Mouse (Mus musculus) liver, embryonic 13.5 days (tissue): ENCODE data around the gene Vmn2r53. TPM values are rescaled to one million over a fixed set of nuclear protein-coding genes. Genes with fewer than 3 reads are reported as not detected.
"Not testable (repeated sequence)": the region's sequence is repeated elsewhere in the genome, so short reads cannot be mapped to it uniquely, and the experiment has no call there.

Experiments
- ATAC-seq: fragments of 200-750 bp; cut with Nextera tagmentation; 2 replicates; pipeline ENCODE4 v1.8.0; 2017; ENCODE audit warnings: low read depth, mild to moderate bottlenecking, moderate number of reproducible peaks, moderate library complexity
- DNase-seq: peaks from one replicate; pipeline ENCODE4 v3.0.0; 2022
- H3K27ac ChIP-seq: fragments of 300-500 bp; sonication (generic); 2 replicates; pipeline ENCODE4 v1.5.1; 2015; ENCODE audit warnings: moderate library complexity, mild to moderate bottlenecking, inconsistent platforms
- H3K27me3 ChIP-seq: fragments of 300-500 bp; sonication (generic); 2 replicates; pipeline ENCODE4 v1.6.1; 2015; ENCODE audit warnings: mild to moderate bottlenecking, inconsistent platforms
- H3K36me3 ChIP-seq: fragments of 300-500 bp; sonication (generic); 2 replicates; pipeline ENCODE4 v1.6.1; 2015; ENCODE audit warnings: mild to moderate bottlenecking, inconsistent platforms
- H3K4me1 ChIP-seq: fragments of 300-500 bp; sonication (generic); replicated peaks from 2 replicates; pipeline ENCODE4 v1.6.1; 2015; ENCODE audit warnings: inconsistent platforms
- H3K4me2 ChIP-seq: fragments of 300-500 bp; sonication (generic); 2 replicates; pipeline ENCODE4 v1.6.1; 2015; ENCODE audit warnings: inconsistent platforms, mild to moderate bottlenecking, moderate library complexity
- H3K4me3 ChIP-seq: fragments of 300-500 bp; sonication (generic); replicated peaks from 2 replicates; pipeline ENCODE4 v1.5.1; 2015; ENCODE audit warnings: mild to moderate bottlenecking, inconsistent platforms
- H3K9ac ChIP-seq: fragments of 300-500 bp; sonication (generic); 2 replicates; pipeline ENCODE4 v1.6.1; 2015; ENCODE audit warnings: mild to moderate bottlenecking, inconsistent platforms
- H3K9me3 ChIP-seq: fragments of 300-500 bp; sonication (generic); replicated peaks from 2 replicates; pipeline ENCODE4 v1.6.1; 2016; ENCODE audit warnings: inconsistent platforms
- WGBS: fragments of 180-500 bp; shearing (Covaris S2); methylation state at CpG from one replicate; pipeline ENCODE4 v1.1.7; 2015; ENCODE audit not compliant: insufficient replicate concordance; 5-methylcytosine and 5-hydroxymethylcytosine counted together
- polyA plus RNA-seq: library from polyadenylated mRNA; unstranded; fragments of >200 nt; fragmentation: Nextera tagmentation; extraction: Ambion mirVana; gene quantifications from 2 replicates; pipeline ENCODE4 v1.2.1, GENCODE M21; 2015

The Vmn2r53 gene
- polyA plus RNA-seq, result not detected in 2 replicates

GRCm38 (mm10) chr7:12608688-12609087 is at the start of gene Vmn2r53:
Gene Vmn2r53, minus strand, starts transcription at chr7:12608788.
- no peaks in the 10 kb centered on the region for H3K27me3 ChIP-seq
- H3K36me3 ChIP-seq, result no peaks in the 10 kb centered on the region
- DNase-seq (no peak), ATAC-seq (no peak)
- no peak within 1 kb of the TSS for H3K4me3 ChIP-seq
- no peaks in the 10 kb centered on the region for H3K4me1 ChIP-seq
- no peak within 1 kb of the TSS for H3K27ac ChIP-seq
- no peak within 1 kb of the TSS for H3K9ac ChIP-seq
- no peak within 1 kb of the TSS for H3K4me2 ChIP-seq
- peaks cover 5% of the 10 kb centered on the region; the same call in 1 of the 2 replicates for H3K9me3 ChIP-seq

GRCm38 (mm10) chr7:12640219-12640618 is 31.6 kb upstream of the Vmn2r53 start, which contains the start of gene Vmn2r54:
Gene Vmn2r54, minus strand, starts transcription at chr7:12640319.
- DNase-seq, H3K9ac ChIP-seq, H3K4me2 ChIP-seq, H3K36me3 ChIP-seq, H3K4me1 ChIP-seq, H3K27me3 ChIP-seq, H3K4me3 ChIP-seq, ATAC-seq, H3K27ac ChIP-seq, H3K9me3 ChIP-seq: not testable (repeated sequence)
- WGBS, result 40% methylated on average over 3 of the region's 4 CpGs

Other genes with a start within 250 kb of the Vmn2r53 start
- gene Vmn1r84, start 239.5 kb downstream of the Vmn2r53 start, polyA plus RNA-seq, result not detected in 2 replicates
- gene Zfp551, start 186.0 kb downstream of the Vmn2r53 start, polyA plus RNA-seq, result 0.58 and 0.88 TPM in 2 replicates
- 2.8 and 4.6 TPM in 2 replicates for gene Zfp606, start 130.5 kb downstream of the Vmn2r53 start, polyA plus RNA-seq
- gene 2900092C05Rik, start 96.3 kb downstream of the Vmn2r53 start, polyA plus RNA-seq, result not detected in 2 replicates
- not detected in 2 replicates for gene Vmn2r54, start 31.5 kb upstream of the Vmn2r53 start, polyA plus RNA-seq
- gene Vmn2r55, start 76.2 kb upstream of the Vmn2r53 start, polyA plus RNA-seq, result not detected in 2 replicates
- gene Vmn2r56, start 126.2 kb upstream of the Vmn2r53 start, polyA plus RNA-seq, result not detected in 2 replicates
- 0.48 and 0.75 TPM in 2 replicates for gene Zscan18, start 194.8 kb upstream of the Vmn2r53 start, polyA plus RNA-seq
- gene Zfp329, start 210.1 kb upstream of the Vmn2r53 start, polyA plus RNA-seq, result 2.6 and 3.0 TPM in 2 replicates
- 11.7 and 14.0 TPM in 2 replicates for gene Zfp110, start 226.0 kb upstream of the Vmn2r53 start, polyA plus RNA-seq